29 mouse cellular contexts compared by ENCODE assay signal in the genomic region with DNA sequence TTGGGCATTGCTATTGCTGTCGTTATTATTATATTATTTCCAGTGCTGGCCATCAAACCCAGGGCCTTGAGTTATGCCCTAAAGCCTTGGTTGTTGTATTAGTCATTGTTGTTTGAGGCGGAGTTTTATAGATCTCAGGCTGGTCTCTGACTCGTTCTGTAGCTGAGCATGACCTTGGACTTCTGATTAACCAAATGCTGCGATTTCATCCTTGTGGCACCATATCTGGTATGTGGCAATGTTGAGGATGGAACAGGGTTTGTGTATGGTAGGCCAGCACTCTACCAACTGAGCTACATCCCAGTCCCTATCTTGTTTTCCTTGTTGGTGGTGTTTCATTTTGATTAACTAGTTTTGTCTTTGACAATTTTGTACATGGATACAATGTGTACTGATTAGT.
A peak's percentile ranks its signal among the peaks of the same experiment; 100 is the strongest.
DNase-seq lines count a peak whose midpoint lies in the region; ATAC-seq and TF ChIP-seq lines count a peak whose summit lies in the region.
"Had no signal": no experiment of that assay in that cellular context is flagged by ENCODE, and none has a peak within 500 bp of the region (broad histone marks: within the 10 kb centered on the region; RNA-seq: fewer than 3 reads in every experiment).

No protein-coding gene starts in this region.

- H3K4me1 ChIP-seq in liver, postnatal 0 days (ENCODE audit: insufficient read depth), result no peaks in the 10 kb centered on the region
- no peaks in the 10 kb centered on the region for H3K4me1 ChIP-seq in liver, embryonic 11.5 days (replicated peaks; ENCODE audit: control insufficient read depth, insufficient read depth, low read length)
- H3K4me1 ChIP-seq: embryonic facial prominence, embryonic 12.5 days; embryonic facial prominence, embryonic 15.5 days; heart, embryonic 12.5 days; heart, embryonic 15.5 days; hindbrain, embryonic 10.5 days; hindbrain, embryonic 13.5 days; intestine, embryonic 15.5 days had no signal

- peak overlapping the region; percentile 22; the same call in 1 of the 2 replicates for H3K27ac ChIP-seq in liver, postnatal 0 days (ENCODE audit: low read depth)
- no peak overlapping the region for H3K27ac ChIP-seq in liver, embryonic 11.5 days (ENCODE audit: low read depth, low read length)
- H3K27ac ChIP-seq: embryonic facial prominence, embryonic 12.5 days; embryonic facial prominence, embryonic 15.5 days; gastrocnemius, adult 2 months; heart, embryonic 15.5 days; hindbrain, embryonic 10.5 days; hindbrain, embryonic 13.5 days; intestine, embryonic 15.5 days had no signal

- no peak overlapping the region for H3K4me2 ChIP-seq in liver, postnatal 0 days (ENCODE audit: low read depth, low read length)
- no peak overlapping the region for H3K4me2 ChIP-seq in liver, embryonic 11.5 days
- H3K4me2 ChIP-seq: embryonic facial prominence, embryonic 12.5 days; embryonic facial prominence, embryonic 15.5 days; heart, embryonic 12.5 days; heart, embryonic 15.5 days; hindbrain, embryonic 13.5 days; intestine, embryonic 15.5 days had no signal

- H3K36me3 ChIP-seq in liver, postnatal 0 days (replicated peaks; ENCODE audit: insufficient read depth, low read length), result no peaks in the 10 kb centered on the region
- no peaks in the 10 kb centered on the region for H3K36me3 ChIP-seq in liver, embryonic 11.5 days (ENCODE audit: control insufficient read depth, insufficient read depth, low read length)
- H3K36me3 ChIP-seq: embryonic facial prominence, embryonic 12.5 days; embryonic facial prominence, embryonic 15.5 days; heart, embryonic 12.5 days; heart, embryonic 15.5 days; hindbrain, embryonic 10.5 days; hindbrain, embryonic 13.5 days; intestine, embryonic 15.5 days had no signal

- H3K4me3 ChIP-seq in liver, postnatal 0 days (ENCODE audit: low read depth, low read length), result no peak overlapping the region
- no peak overlapping the region for H3K4me3 ChIP-seq in liver, embryonic 11.5 days (ENCODE audit: low read depth, low read length)
- H3K4me3 ChIP-seq: embryonic facial prominence, embryonic 12.5 days; embryonic facial prominence, embryonic 15.5 days; gastrocnemius, adult 2 months; heart, embryonic 12.5 days; heart, embryonic 15.5 days; hindbrain, embryonic 10.5 days; hindbrain, embryonic 13.5 days; intestine, embryonic 15.5 days had no signal

- no peaks in the 10 kb centered on the region for H3K9me3 ChIP-seq in liver, postnatal 0 days (ENCODE audit: low read length)
- H3K9me3 ChIP-seq in liver, embryonic 11.5 days (ENCODE audit: control insufficient read depth, low read length), result no peaks in the 10 kb centered on the region
- H3K9me3 ChIP-seq: embryonic facial prominence, embryonic 12.5 days; embryonic facial prominence, embryonic 15.5 days; heart, embryonic 12.5 days; heart, embryonic 15.5 days; hindbrain, embryonic 10.5 days; hindbrain, embryonic 13.5 days; intestine, embryonic 15.5 days had no signal

- no peaks in the 10 kb centered on the region for H3K27me3 ChIP-seq in liver, postnatal 0 days (ENCODE audit: insufficient read depth, low read length)
- H3K27me3 ChIP-seq in liver, embryonic 11.5 days (replicated peaks; ENCODE audit: control insufficient read depth, insufficient read depth, low read length), result no peaks in the 10 kb centered on the region; the same call in none of the 2 replicates
- H3K27me3 ChIP-seq: embryonic facial prominence, embryonic 12.5 days; embryonic facial prominence, embryonic 15.5 days; heart, embryonic 12.5 days; heart, embryonic 15.5 days; hindbrain, embryonic 13.5 days; intestine, embryonic 15.5 days had no signal

- H3K9ac ChIP-seq in liver, postnatal 0 days (replicated peaks), result no peak overlapping the region
- no peak overlapping the region for H3K9ac ChIP-seq in liver, embryonic 11.5 days (ENCODE audit: low read depth, low read length)
- H3K9ac ChIP-seq: embryonic facial prominence, embryonic 12.5 days; embryonic facial prominence, embryonic 15.5 days; forebrain, postnatal 0 days; heart, embryonic 12.5 days; heart, embryonic 15.5 days; hindbrain, embryonic 13.5 days; intestine, embryonic 15.5 days had no signal

- peak; percentile 81 for ATAC-seq in liver, postnatal 0 days
- no peak for ATAC-seq in liver, embryonic 11.5 days (replicated peaks; ENCODE audit: low FRiP score)
- ATAC-seq: activated CD4-positive, CD25-positive, alpha-beta regulatory T cell, adult 4 months; CD4-positive, CD25-positive, alpha-beta regulatory T cell, adult 4 months; forebrain, embryonic 14.5 days; forebrain, postnatal 0 days; hindbrain, embryonic 16.5 days; intestine, embryonic 15.5 days had no signal

- TF ChIP-seq CTCF in liver, postnatal 0 days (IDR thresholded peaks at IDR 0.05; ENCODE audit: low read depth), result no peak

- no peak for TF ChIP-seq EP300 in liver, postnatal 0 days (IDR thresholded peaks at IDR 0.05; ENCODE audit: low read depth)

- peak; percentile 36 to 83 for DNase-seq in adrenal gland, adult (ENCODE audit: inconsistent age in 2 of 2, low spot score in 1 of 2)
- no peak for DNase-seq in adrenal gland, postnatal 4 days (ENCODE audit: low spot score in 2 of 2)
- no peak for DNase-seq in liver, postnatal 0 days
- DNase-seq in liver, embryonic 11.5 days (ENCODE audit: low spot score), result no peak
- DNase-seq in adrenal gland, postnatal 10 days, result peak; percentile 7
- no peak for DNase-seq in urinary bladder, postnatal 10 days (ENCODE audit: low spot score)
- DNase-seq in layer of hippocampus, adult 18-20 months (ENCODE audit: low spot score in 2 of 2), result no peak
- no peak for DNase-seq in kidney, postnatal 14 days
- DNase-seq: cerebellum, adult 11 months; cerebellum, adult 2 months; cerebellum, adult 9-11 months; cerebellum, postnatal 25 days; forebrain, postnatal 0 days; gastrocnemius, adult 2 months; gastrocnemius, postnatal 14 days; heart, adult 18-20 months; heart, postnatal 10 days; heart, postnatal 36 days had no signal

- WGBS in liver, postnatal 0 days (ENCODE audit: insufficient replicate concordance), result 67% methylated on average over 4 of the region's 4 CpGs
- WGBS in liver, embryonic 11.5 days, result 69% methylated on average over 4 of the region's 4 CpGs

Comparison
In these comparisons a context has a peak if more than half of its experiments do, and no peak if none do; other contexts are left out.
1. DNase-seq: peak in adrenal gland, adult (2 of 2) and adrenal gland, postnatal 10 days (single experiment); none in adrenal gland, postnatal 4 days (0 of 2), liver, postnatal 0 days (single experiment), liver, embryonic 11.5 days (single experiment), urinary bladder, postnatal 10 days (single experiment), layer of hippocampus, adult 18-20 months (0 of 2) and kidney, postnatal 14 days (single experiment).